Mouse (Mus musculus) splenic B cell, adult 2 months (primary cell): ENCODE measurements around the gene Ube2c.

Experiments
- DNase-seq: peaks from one replicate; pipeline ENCODE4 v3.0.0-alpha.2; 2011; ENCODE audit warnings: low read depth, low spot score
- H3K27me3 ChIP-seq: 2 replicates; pipeline ENCODE4 v1.6.1; 2012; ENCODE audit warnings: mild to moderate bottlenecking, low read length, moderate library complexity, mixed read lengths; ENCODE audit not compliant: control insufficient read depth, poor library complexity, insufficient read depth, severe bottlenecking
- H3K36me3 ChIP-seq: 2 replicates; pipeline ENCODE4 v1.6.1; 2012; ENCODE audit warnings: mild to moderate bottlenecking, low read length, moderate library complexity, mixed read lengths; ENCODE audit not compliant: control insufficient read depth, poor library complexity, insufficient read depth, severe bottlenecking

Ube2c gene

DNA sequence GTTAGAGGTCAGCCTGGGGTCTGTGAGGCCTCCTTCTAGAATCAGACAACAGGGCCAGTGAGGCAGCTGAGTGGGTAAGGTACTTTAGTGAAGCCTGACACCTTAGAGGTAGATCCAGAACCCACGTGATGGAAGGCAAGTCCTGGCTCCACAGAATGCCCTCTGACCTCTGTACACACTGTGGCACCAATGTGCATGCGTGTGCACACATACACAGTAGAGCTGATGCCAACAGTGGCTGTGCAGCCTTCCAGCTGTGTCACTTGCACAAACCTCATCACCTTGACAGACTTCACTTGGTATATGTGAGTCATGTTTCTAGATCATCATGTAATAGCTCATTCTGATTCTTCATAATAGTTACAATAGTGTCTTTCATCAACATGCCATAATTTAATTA is 17.2 kb upstream of the Ube2c start:
- Histone ChIP-seq H3K27me3 (no peaks in the 10 kb centered on the region), H3K36me3 (peaks cover 20% of the 10 kb centered on the region)
- no peak for DNase-seq

DNA sequence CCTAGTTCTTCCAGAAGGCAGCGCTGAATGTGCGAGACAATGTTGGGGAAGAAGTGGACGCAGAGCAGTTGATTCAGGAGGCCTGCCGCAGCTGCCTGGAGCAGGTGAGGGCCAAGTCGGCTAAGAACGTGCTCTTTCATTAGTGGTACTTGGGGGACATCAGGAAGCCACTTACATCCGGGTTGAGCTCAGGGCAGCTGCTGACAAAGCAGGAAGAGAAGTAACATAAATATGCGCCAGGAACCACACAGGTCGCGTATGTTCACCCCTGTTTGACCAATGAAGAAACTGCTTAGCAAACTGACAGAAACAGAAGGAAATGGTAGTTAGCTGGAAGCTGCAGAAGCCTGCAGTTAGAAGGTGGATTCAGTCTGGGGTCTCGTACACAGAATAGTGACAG is 15.6 kb upstream of the Ube2c start:
- Histone ChIP-seq H3K36me3 (peaks cover 19% of the 10 kb centered on the region), H3K27me3 (no peaks in the 10 kb centered on the region)
- no peak for DNase-seq

GRCm38 (mm10) chr2:164754800-164755199 is 14.9 kb upstream of the Ube2c start:
- DNase-seq: no peak
- Histone ChIP-seq H3K27me3 (no peaks in the 10 kb centered on the region), H3K36me3 (peaks cover 20% of the 10 kb centered on the region)

DNA sequence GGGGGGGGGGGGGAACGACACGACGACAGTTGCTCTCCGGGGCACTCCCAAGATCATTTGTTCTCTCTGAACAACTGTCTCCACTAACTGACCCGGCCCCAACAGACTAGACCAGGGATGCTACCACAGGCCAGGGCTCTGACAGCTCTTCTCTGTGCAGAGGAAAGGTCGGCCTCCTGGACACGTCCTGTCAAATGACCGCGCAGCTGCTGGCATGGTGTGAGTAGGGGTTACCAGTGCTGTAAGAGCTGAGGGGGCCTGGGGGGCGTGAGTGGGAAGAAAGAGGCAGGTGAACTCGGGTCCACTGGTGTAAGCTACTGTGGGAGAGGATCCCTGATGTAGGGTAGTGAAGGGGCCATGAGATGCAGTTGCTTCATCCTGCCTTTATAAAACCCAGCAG is 11.9 kb upstream of the Ube2c start:
- peaks cover 9% of the 10 kb centered on the region for H3K36me3 ChIP-seq
- DNase-seq: no peak
- H3K27me3 ChIP-seq: no peaks in the 10 kb centered on the region

- Histone ChIP-seq H3K27me3 (no peaks in the 10 kb centered on the region), H3K36me3 (peaks cover 9% of the 10 kb centered on the region)
- DNase-seq: no peak
Measured at GRCm38 (mm10) chr2:164758692-164759091, 11.0 kb upstream of the Ube2c start.

DNA sequence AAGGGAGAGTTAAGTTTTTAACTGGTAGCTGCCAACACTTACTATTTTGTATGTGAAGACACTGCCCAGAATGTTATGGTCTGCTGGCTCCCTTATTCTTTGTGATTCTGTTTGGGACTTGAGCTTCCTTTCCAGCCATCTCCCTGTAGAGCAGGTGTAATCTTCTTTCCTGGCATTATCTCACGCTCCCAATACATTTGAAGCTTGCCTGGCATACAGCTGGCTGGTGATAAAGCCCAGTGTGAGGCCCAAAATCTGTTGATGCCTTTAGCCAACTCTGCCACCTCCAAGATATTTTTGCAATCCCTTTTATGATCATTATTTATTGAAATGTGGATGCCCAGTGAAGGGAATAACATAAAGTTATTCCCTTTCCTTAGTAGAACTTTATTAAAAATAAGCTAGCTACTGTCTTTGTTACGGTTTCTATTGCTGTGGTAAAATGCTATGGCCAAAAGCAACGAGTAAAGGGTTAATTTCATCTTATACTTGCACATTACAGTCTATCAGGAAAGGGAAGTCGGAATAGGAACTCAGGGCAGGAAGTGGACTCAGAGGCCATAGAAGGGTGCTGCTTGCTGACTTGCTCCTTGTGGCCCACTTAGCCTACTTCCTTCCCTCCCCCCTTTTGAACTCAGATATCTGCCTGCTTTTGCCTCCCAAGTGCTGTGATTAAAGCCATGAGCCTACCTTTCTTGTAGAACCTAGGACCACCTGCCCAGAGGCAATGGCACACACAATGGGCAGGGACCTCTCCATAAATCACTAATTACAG is 9.5 kb upstream of the Ube2c start:
- H3K27me3 ChIP-seq: no peaks in the 10 kb centered on the region
- DNase-seq: no peak

GRCm38 (mm10) chr2:164761502-164761901 is 8.2 kb upstream of the Ube2c start:
- DNase-seq: no peak

More for the DNA sequence above, 9.5 kb upstream of the Ube2c start:
- H3K36me3 ChIP-seq: peaks cover 11% of the 10 kb centered on the region

DNA sequence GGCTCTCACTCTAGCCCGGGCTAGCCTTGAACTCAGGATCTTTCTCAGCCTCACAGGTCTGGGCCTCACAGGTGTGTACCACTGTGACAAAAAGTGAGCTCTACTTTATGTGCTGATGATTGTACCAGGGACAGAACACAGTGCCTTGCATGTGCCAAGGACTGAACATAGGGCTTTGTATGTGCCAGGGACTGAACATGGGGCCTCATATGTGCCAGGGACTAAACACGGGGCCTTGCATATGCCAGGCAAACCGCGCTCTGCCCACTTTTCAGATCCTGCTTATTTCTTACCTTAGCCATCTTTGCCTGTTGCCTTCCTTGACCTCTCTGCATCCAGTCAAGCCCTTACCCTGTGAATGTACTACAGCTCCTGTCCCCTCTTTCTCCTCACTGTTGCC is 7.7 kb upstream of the Ube2c start:
- H3K36me3 ChIP-seq: peaks cover 10% of the 10 kb centered on the region
- no peak for DNase-seq
- H3K27me3 ChIP-seq: no peaks in the 10 kb centered on the region

More at GRCm38 (mm10) chr2:164761502-164761901, 8.2 kb upstream of the Ube2c start:
- Histone ChIP-seq H3K27me3 (no peaks in the 10 kb centered on the region), H3K36me3 (peaks cover 13% of the 10 kb centered on the region)

- peaks cover 9% of the 10 kb centered on the region for H3K36me3 ChIP-seq
- DNase-seq: no peak
- no peaks in the 10 kb centered on the region for H3K27me3 ChIP-seq
Measured at GRCm38 (mm10) chr2:164762593-164762992, 7.1 kb upstream of the Ube2c start.

DNA sequence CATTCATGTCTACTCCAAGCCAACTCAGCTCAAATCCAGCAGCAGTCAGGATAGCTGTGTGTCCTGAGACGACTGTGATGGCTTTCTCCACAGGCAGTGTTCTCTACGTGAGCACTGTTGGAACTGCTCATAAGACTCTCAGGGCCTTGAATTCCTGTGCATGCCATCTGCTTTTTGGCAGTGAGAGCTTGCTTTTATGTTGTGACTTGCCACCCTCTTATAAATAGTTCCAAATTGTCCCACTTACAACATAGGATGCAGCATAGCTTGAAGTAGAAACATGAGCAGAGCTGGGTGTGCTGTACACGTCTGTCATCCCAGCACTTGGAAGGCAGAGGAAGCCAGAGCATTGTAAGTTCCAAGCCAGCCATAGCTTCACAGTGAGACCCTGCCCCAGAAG is 3.9 kb upstream of the Ube2c start:
- peaks cover 6% of the 10 kb centered on the region; the same call in 1 of the 2 replicates for H3K36me3 ChIP-seq
- no peaks in the 10 kb centered on the region for H3K27me3 ChIP-seq
- no peak for DNase-seq

DNA sequence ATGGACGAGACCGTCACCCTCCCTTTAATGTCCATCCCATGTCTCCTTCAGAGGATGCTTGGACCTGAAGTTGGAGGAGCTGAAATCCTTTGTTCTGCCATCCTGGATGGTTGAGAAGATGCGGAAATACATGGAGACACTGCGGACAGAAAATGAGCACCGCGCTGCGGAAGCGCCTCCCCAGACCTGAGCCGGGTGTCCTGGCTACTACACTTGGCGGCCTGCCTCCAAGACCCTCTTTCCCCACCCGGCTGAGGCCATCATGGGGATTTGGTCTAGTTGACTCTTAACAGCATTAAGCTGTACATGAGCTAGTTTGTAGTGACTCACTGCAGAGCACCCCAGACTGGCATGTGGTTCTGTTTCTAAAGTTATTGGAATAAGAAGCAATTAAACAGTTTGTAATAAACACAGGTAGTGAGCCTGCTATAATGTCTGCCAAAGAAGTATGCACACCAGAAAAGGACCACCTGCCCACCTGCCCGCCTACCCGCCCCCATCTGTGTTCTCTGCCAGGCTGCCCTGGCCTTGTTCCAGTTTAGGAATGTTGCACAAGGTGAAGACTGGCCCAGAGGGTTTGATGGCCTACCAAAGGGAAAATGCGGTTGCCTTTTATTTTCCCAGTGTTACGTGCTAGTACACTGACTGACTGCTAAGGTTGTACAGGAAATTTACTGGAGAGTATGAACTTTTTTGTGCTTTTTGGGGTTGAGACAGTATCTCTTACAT is 1.7 kb upstream of the Ube2c start:
- H3K36me3 ChIP-seq: peaks cover 6% of the 10 kb centered on the region; the same call in 1 of the 2 replicates
- H3K27me3 ChIP-seq: no peaks in the 10 kb centered on the region
- DNase-seq: no peak

DNA sequence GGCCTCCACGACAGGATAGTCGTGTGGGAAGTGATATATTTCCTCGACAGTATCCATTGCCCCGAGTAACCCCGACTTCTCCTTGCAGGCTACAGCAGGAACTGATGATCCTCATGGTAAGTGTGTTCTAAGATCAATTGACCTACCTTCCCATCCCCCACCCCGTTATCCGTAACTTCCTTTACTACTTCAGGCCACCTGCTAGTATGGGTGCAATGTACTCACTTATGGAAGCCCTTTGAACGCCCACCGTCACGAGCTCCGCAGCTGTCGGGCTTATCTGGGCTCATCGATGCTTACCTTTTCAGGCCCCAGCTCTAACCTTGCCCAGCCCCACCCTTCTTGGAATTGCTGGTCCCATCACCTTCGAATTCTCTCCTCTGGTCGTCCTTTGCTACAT is 581 bp downstream of the Ube2c start:
- no peaks in the 10 kb centered on the region for H3K27me3 ChIP-seq
- DNase-seq: no peak
- peaks cover 3% of the 10 kb centered on the region; the same call in 1 of the 2 replicates for H3K36me3 ChIP-seq

- H3K27me3 ChIP-seq: no peaks in the 10 kb centered on the region
- no peak for DNase-seq
- peaks cover 1% of the 10 kb centered on the region; the same call in 1 of the 2 replicates for H3K36me3 ChIP-seq
Measured at GRCm38 (mm10) chr2:164771123-164771522, 1.4 kb downstream of the Ube2c start.

GRCm38 (mm10) chr2:164773229-164773988 is 3.7 kb downstream of the Ube2c start:
- no peak for DNase-seq
- no peaks in the 10 kb centered on the region for H3K27me3 ChIP-seq
- no peaks in the 10 kb centered on the region for H3K36me3 ChIP-seq

GRCm38 (mm10) chr2:164773989-164774364 is 4.3 kb downstream of the Ube2c start:
- no peak for DNase-seq

More at GRCm38 (mm10) chr2:164773989-164774364, 4.3 kb downstream of the Ube2c start:
- Histone ChIP-seq H3K36me3 (no peaks in the 10 kb centered on the region), H3K27me3 (no peaks in the 10 kb centered on the region)
